Mouse (Mus musculus) adrenal gland, adult 18-20 months (tissue): ENCODE measurements around the gene Mobp. TPM values are rescaled to one million over a fixed set of nuclear protein-coding genes. Genes with fewer than 3 reads are reported as not detected.
"Not testable (repeated sequence)": the region's sequence is repeated elsewhere in the genome, so short reads cannot be mapped to it uniquely, and the experiment has no call there.

Experiments used
- DNase-seq, 2 experiments: peaks; one replicate each; pipeline ENCODE4 v3.0.0; 2021 to 2022; ENCODE audit warnings: low spot score in 2 of 2
- long read RNA-seq, 2 experiments: library from polyadenylated mRNA; stranded (forward); transcript quantifications; one replicate each; pipeline ENCODE4 v2.0.0; 2021
- total RNA-seq, 2 experiments: library from RNA; stranded (reverse); gene quantifications; 1 replicate in 1 of 2; 2 replicates in 1 of 2; pipeline ENCODE4 v1.2.3; 2021

Mobp gene
- not detected for total RNA-seq
- long read RNA-seq, experiment 1, result 0 reads
- long read RNA-seq, experiment 2, result 0 reads

- no peak for DNase-seq
Measured at GRCm38 (mm10) chr9:120149222-120149828, at the start of gene Mobp. TSS of gene Mobp (plus strand) at chr9:120149707.

- no peak for DNase-seq
Measured at GRCm38 (mm10) chr9:120101165-120101564, 48.3 kb upstream of the Mobp start.

- DNase-seq, result not testable (repeated sequence)
Measured at GRCm38 (mm10) chr9:120108953-120109352, 40.6 kb upstream of the Mobp start.

DNA sequence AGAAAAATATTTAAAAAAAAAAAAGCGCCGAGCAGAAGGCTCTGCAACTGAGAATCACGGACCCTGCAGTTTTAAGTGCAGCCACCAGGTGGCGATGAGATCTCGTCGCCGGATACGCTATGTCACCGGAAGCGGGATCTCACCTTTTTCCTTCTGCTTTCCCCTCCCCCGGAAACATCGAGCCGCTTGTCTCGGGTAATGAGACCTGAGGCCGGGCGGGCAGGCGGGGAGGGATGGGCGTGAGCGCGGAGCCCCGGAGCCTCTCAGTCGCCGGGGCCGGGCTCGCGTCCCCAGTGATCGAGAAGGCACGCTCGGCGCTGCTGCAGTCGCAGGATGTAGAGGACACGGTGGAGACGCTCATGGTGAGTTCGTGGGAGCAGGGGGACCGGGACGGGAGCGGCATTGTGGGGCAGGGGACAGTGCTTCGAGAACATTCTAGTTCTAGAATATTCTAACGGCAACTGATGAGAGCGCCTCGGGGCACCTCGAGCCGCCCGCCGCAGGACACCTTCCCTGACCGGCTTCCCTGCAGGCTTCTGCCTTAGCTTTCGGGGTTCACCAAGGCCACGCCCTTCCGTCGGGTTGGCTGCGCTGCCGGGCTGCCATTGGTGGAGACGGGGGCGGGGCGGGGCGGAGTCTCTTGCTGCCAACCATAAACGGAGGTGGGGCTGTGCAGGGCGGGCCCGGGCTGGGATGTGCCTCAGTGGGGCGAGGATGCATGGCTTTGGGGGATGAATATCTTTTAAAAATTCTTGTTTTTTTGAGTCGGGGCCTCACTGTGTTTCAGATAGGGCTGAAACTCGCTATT lies 39.1 kb upstream of the Mobp start, which contains the start of gene Slc25a38:
Gene Slc25a38 (plus strand): TSS at position 164 of the 808 bp plus-strand sequence.
- peak; percentile 90 for DNase-seq

DNA sequence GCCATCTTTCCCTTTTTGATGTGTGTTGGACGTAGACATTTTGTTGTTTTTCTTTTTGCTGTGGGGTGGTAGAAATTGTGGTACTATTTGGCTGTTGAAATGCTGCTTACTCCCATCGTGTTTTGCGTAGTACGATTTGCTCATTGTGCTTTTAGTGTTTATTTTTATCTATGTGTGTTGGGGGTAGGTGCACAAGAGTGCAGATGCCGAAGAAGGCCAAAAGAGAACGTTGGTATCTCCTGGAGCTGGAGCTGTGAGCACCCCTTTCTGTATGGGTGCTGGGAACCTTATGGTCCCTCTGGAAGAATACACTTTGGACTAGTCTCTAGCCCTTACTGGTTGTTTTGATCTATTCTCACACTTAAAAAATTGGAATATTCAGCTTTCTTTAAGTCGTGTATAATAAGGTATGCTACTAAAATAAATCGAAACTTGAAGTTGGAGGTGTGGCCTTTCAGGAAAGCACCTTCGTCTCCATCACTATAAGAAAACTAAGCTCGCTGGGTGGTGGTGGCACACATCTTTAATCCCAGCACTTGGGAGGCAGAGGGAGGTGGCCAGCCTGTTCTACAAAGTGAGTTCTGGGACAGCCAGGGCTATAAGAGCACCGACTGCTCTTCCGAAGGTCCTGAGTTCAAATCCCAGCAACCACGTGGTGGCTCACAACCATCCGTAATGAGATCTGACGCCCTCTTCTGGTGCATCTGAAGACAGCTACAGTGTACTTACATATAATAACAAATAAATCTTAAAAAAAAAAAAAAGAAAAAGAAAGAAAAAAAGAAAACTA lies 38.2 kb upstream of the Mobp start:
- no peak for DNase-seq

- DNase-seq, result no peak
Measured at GRCm38 (mm10) chr9:120112472-120112871, 37.0 kb upstream of the Mobp start.

DNA sequence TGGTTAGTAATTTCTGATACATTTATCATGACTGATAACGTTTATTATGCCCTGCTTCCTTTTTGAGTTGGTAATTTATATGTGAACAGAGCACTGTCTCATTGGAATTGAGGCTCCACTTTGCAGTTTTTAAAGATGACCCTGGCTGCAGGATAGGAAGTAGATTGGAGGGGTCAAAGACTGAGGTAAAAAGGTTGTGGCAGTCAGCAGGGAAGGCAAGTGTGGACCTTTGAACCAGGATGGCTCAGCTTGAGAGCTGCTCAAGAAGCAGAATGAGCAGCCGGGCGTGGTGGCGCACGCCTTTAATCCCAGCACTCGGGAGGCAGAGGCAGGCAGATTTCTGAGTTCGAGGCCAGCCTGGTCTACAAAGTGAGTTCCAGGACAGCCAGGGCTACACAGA lies 36.1 kb upstream of the Mobp start:
- DNase-seq, result no peak

GRCm38 (mm10) chr9:120114051-120114788 lies 35.3 kb upstream of the Mobp start:
- DNase-seq, result no peak

DNA sequence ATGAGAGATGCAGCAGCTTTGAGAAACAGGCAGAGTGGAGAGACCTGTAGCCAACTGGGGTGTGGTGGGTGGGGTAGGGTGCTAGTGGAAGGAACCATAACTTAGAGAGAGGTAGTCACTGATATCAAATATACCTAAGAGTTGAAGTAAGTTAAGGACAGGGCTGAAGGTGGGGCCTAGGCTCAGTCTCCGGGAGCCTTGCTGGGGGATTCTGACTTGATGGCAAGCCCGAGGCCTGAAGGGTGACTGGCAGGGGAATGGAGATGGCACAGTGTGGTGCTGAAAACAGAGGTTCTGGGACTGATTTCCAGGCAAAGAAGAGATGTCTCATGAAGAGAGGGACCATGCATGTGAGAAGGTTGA lies 34.7 kb upstream of the Mobp start:
- no peak for DNase-seq

DNA sequence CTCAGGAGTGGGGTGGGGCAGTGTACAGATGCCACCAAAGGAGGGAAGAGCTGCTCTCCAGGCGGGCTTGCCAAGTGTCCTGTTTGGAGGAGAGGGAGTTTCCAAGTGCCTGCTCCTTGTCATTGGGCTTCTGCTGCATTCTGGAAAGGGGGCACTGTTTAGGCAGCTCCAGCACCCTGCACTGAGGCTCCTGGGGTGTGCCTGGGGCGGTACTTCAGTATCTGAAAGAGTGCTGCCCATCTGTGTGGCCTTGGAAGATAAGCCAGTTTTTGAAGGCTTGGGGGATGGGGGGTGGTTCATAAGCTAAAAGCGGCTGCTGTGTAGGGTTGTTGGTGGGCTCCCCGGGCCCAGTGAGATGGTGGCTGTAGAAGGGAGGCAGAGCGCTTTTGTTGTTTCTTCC lies 33.9 kb upstream of the Mobp start:
- no peak for DNase-seq

- no peak for DNase-seq
Measured at GRCm38 (mm10) chr9:120116184-120116624, 33.3 kb upstream of the Mobp start.

GRCm38 (mm10) chr9:120118212-120118611 lies 31.3 kb upstream of the Mobp start:
- no peak for DNase-seq

DNA sequence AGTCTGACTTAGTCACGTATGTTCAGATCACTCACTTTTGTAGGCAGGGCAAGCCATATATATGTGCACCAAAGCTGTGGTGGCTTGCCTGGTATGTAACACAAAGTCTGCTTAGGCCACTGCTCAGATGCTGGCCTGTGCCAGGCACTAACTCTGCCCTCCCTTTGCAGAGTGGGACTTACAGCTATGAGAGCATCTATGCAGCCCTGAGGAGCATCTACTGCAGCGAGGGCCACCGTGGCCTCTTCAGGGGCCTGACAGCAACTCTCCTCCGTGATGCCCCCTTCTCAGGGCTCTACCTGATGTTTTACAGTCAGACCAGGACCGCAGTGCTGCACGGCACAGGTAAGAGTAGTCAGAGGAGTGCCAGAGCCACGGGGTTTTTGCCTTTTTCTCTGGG lies 29.0 kb upstream of the Mobp start:
- DNase-seq, result no peak

GRCm38 (mm10) chr9:120126868-120127267 lies 22.6 kb upstream of the Mobp start:
- no peak for DNase-seq

DNA sequence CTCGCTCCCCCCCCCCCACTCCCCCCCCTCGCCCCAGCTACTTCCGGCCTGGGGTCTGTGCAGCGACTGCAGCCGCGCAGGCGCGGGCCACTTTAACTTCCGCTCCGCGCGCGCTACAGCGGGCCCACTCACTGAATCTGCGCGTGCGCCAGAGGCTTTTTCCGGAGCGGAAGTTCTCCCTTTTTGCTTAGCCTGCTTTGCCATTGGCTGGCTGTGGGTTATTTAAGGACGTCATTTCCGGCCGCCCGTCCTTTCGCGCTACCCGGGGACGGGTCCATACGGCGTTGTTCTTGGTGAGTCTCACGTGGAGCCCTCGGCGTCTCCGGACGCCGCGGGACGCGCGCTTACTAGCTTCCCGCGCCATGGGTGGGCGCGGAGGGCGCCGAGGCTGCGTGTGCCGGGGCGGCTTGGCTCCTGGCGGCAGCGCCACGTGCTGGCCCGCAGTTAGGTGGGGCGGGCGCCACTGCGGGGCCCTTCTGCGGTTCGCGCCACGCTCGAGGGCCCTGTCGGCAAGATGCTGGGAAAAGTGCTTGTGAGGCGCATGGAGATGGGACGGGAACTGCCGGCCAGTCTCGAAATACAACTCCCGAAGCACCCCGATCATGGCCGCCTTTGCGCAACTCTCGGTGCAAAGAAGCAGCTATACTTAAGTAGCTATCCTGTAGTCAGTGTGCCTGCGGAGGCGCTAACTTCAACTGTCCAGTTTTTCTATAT lies 21.8 kb upstream of the Mobp start, which contains the start of gene Rpsa:
Gene Rpsa (plus strand): TSS at position 152 of the 714 bp plus-strand sequence.
- peak; percentile 92 for DNase-seq

- no peak for DNase-seq
Measured at GRCm38 (mm10) chr9:120129276-120129675, 20.2 kb upstream of the Mobp start.

DNA sequence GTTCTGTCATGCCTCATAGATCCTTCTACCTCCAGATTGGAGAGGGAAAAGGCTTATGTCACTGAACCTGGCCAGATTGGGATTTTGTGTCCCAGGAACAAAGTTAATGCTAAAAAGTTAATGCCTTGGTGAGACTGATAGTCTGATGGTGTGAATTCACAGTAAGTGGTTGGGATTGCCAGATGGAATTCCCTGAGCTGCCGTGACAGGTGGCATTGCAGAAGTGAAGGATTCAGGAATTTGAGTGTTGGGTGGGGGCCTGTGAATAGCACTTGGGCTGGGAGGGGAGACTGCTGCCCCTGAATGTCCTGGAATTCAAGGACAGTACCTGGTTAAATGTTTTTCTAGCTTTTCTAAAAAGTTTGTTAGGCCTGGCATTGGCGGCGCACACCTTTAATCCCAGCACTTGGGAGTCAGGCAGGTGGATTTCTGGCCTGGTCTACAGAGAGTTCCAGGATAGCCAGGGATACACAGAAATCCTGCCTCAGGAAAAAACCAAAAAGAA lies 17.7 kb upstream of the Mobp start:
- DNase-seq, result no peak

DNA sequence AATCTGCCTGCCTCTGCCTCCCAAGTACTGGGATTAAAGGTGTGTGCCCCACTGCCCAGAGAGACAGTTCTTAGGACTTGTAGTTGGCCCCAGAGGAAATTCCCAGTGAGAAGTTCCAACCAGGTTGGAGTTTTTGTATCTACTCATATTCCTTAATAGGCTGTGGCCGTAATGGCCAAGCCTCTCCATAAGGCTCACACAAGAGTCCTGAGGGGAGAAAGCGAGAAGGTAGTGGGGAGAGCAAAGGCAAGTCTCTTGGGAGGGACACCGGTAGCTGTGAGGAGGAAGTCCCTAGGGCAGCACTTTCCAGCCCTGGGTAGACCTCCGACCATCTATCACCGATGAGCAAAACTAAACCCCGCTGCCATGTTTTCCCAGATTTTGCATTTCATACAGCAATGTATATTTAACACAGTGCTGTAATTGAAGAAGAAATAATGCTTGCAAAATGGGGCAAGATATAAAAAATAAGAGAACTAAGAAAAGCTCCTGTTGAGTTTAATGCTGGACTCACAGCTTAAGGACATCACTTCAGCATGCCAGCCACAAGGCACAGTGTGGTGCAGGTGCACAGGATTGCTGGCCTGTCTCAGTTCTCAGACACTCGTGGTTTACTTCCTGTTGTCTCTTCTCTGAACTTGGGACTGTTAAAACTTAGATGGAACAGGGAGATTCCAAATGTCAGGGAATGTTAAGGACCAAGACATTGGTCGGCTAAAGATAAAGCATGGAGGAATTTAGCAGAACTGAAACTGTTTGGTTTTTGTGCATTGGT lies 16.3 kb upstream of the Mobp start:
- DNase-seq, result no peak

DNA sequence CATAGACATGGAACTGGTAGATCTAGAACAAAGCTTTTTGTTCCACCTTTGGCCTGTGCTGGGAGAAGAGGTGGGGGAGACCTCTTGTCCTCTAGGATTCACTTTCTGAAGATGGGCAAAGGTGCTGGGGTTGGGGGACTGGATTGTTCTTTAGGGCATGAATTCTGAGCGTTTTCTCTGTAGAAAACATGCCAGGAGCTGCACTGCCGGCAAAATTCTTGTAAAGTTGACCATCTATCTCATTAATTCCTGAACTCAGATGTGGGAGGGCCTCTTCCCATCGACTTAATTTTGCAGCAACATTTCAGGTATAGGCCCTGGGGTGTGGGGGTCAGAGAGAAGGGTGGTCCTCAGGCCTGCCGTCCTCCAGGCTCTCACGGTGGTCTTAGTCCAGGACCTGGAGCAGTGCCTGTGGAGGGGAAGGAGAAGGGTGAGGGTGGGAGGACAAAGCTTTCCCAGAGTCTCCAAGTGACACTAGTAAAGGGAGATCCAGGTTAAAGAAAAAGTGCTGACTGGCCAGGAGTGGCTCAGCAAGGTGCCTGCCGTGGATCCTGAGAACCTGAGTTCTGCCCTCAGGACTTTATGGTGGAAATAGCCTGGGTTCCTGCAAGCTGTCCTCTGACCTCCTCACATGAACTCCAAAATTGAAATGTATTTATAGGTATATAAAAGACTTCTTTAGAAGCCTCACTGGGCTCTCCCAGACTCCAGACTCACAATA lies 15.6 kb upstream of the Mobp start:
- DNase-seq, result no peak
